Mouse (Mus musculus): Measurements from ENCODE around the gene Dyx1c1. TPM values are rescaled to one million over a fixed set of nuclear protein-coding genes. Genes with fewer than 3 reads are reported as not detected.

Dyx1c1 gene
- total RNA-seq (2014; rRNA removed; ENCODE audit: low replicate concordance): not detected in 2 replicates
- 0.47 and 0.51 TPM in 2 replicates for polyA plus RNA-seq (2015; fragmentation: Nextera tagmentation; extraction: Ambion mirVana)

- Histone ChIP-seq H3K36me3 (replicated peaks; ENCODE audit: control insufficient read depth, insufficient read depth, low read length) (no peaks in the 10 kb centered on the region), H3K27ac (ENCODE audit: low read depth) (no peak within 1 kb of the TSS; the same call in 1 of the 2 replicates), H3K4me1 (ENCODE audit: control insufficient read depth, insufficient read depth) (no peaks in the 10 kb centered on the region; the same call in 1 of the 2 replicates), H3K9ac (replicated peaks; ENCODE audit: low read depth, low read length) (peak within 1 kb of the TSS; percentile 43), H3K4me3 (ENCODE audit: low read depth, low read length) (peak within 1 kb of the TSS; percentile 58), H3K4me2 (ENCODE audit: low read depth, low read length) (peak within 1 kb of the TSS; percentile 59), H3K9me3 (replicated peaks; ENCODE audit: control insufficient read depth, low read length) (no peaks in the 10 kb centered on the region), H3K27me3 (ENCODE audit: control insufficient read depth, insufficient read depth, low read length) (no peaks in the 10 kb centered on the region)
- ATAC-seq (ENCODE audit: insufficient read depth, low read depth) (peak; percentile 92), DNase-seq (ENCODE audit: low spot score) (peak; percentile 75)
- WGBS: 3% methylated on average over 43 of the region's 43 CpGs
- TF ChIP-seq CTCF (IDR thresholded peaks at IDR 0.05; ENCODE audit: low read depth) (no peak), EP300 (IDR thresholded peaks at IDR 0.05; ENCODE audit: low read depth) (no peak)
Observed at GRCm38 (mm10) chr9:72958521-72959450, at the start of gene Dyx1c1, which contains the start of gene Gm44503. Gene Dyx1c1 (plus strand): TSS chr9:72958785. Gene Gm44503 (plus strand): TSS chr9:72958852.

DNA sequence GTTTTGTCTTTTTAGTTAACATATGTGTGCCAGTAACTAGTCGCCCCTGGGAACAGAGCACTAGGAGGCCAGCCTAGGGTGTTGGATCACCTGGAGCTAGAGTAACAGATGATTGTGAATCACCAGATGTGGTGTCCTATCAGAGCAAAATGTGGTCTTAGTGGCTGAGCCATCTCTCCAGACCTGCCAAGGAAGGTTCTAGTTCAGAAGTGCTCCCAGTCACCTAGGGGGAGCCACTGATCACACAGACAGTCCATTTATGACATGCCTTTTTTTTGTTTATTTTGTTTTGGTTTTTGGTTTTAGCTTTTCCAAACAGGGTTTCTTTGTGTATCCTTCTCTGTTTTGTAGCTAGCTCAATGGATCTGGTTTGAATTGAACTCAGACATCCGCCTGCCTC is 47.2 kb upstream of the Dyx1c1 start:
- DNase-seq (ENCODE audit: low spot score) (no peak), ATAC-seq (ENCODE audit: insufficient read depth, low read depth) (no peak)
- H3K4me3 ChIP-seq (ENCODE audit: low read depth, low read length): no peak overlapping the region
- no peaks in the 10 kb centered on the region for H3K36me3 ChIP-seq (replicated peaks; ENCODE audit: control insufficient read depth, insufficient read depth, low read length)
- no peaks in the 10 kb centered on the region for H3K9me3 ChIP-seq (replicated peaks; ENCODE audit: control insufficient read depth, low read length)
- no peak overlapping the region for H3K9ac ChIP-seq (replicated peaks; ENCODE audit: low read depth, low read length)
- TF ChIP-seq EP300 (IDR thresholded peaks at IDR 0.05; ENCODE audit: low read depth) (no peak), CTCF (IDR thresholded peaks at IDR 0.05; ENCODE audit: low read depth) (no peak)
- no peak overlapping the region for H3K4me2 ChIP-seq (ENCODE audit: low read depth, low read length)
- no peaks in the 10 kb centered on the region; the same call in 1 of the 2 replicates for H3K4me1 ChIP-seq (ENCODE audit: control insufficient read depth, insufficient read depth)
- 89% methylated on average over 2 of the region's 2 CpGs for WGBS
- no peak overlapping the region for H3K27ac ChIP-seq (ENCODE audit: low read depth)
- H3K27me3 ChIP-seq (ENCODE audit: control insufficient read depth, insufficient read depth, low read length): no peaks in the 10 kb centered on the region

GRCm38 (mm10) chr9:72913551-72913950 is 45.0 kb upstream of the Dyx1c1 start:
- Histone ChIP-seq H3K27ac (ENCODE audit: low read depth) (no peak overlapping the region), H3K9ac (replicated peaks; ENCODE audit: low read depth, low read length) (no peak overlapping the region), H3K4me1 (ENCODE audit: control insufficient read depth, insufficient read depth) (no peaks in the 10 kb centered on the region; the same call in 1 of the 2 replicates), H3K4me3 (ENCODE audit: low read depth, low read length) (peak overlapping the region; percentile 16; the same call in 1 of the 2 replicates), H3K36me3 (replicated peaks; ENCODE audit: control insufficient read depth, insufficient read depth, low read length) (no peaks in the 10 kb centered on the region), H3K4me2 (ENCODE audit: low read depth, low read length) (0 out of 2 replicates have a peak overlapping the region, but pooled peaks have one; percentile 13), H3K27me3 (ENCODE audit: control insufficient read depth, insufficient read depth, low read length) (no peaks in the 10 kb centered on the region), H3K9me3 (replicated peaks; ENCODE audit: control insufficient read depth, low read length) (no peaks in the 10 kb centered on the region)
- DNase-seq (ENCODE audit: low spot score): no peak
- TF ChIP-seq CTCF (IDR thresholded peaks at IDR 0.05; ENCODE audit: low read depth): no peak
- TF ChIP-seq EP300 (IDR thresholded peaks at IDR 0.05; ENCODE audit: low read depth): no peak
- WGBS: 64% methylated on average over 6 of the region's 6 CpGs
- ATAC-seq (ENCODE audit: insufficient read depth, low read depth): no peak

DNA sequence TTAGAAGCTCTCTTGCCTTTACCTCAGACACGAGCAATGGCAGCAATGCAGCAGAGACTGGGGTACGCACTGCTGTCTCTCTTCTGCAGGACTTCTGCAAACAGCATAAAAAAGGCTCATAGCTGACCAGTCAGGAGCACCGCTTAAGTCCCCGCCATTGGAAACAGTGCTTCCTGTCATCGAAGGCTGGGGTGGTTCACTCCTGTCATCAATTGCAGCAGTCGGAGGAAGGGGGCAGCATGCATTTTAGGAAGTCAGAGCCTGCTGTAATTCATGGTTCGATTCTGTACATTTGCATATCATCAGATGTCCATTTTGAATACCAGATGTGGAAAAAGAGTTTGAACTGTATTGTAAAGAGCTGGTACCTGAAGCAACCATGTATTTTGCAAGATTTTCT is 42.9 kb upstream of the Dyx1c1 start:
- no peaks in the 10 kb centered on the region for H3K9me3 ChIP-seq (replicated peaks; ENCODE audit: control insufficient read depth, low read length)
- no peak overlapping the region for H3K9ac ChIP-seq (replicated peaks; ENCODE audit: low read depth, low read length)
- H3K36me3 ChIP-seq (replicated peaks; ENCODE audit: control insufficient read depth, insufficient read depth, low read length): no peaks in the 10 kb centered on the region
- no peak for ATAC-seq (ENCODE audit: insufficient read depth, low read depth)
- H3K4me1 ChIP-seq (ENCODE audit: control insufficient read depth, insufficient read depth): no peaks in the 10 kb centered on the region; the same call in 1 of the 2 replicates
- TF ChIP-seq EP300 (IDR thresholded peaks at IDR 0.05; ENCODE audit: low read depth) (no peak), CTCF (IDR thresholded peaks at IDR 0.05; ENCODE audit: low read depth) (no peak)
- no peak overlapping the region for H3K27ac ChIP-seq (ENCODE audit: low read depth)
- WGBS: 29% methylated on average over 7 of the region's 7 CpGs
- H3K4me3 ChIP-seq (ENCODE audit: low read depth, low read length): no peak overlapping the region
- no peak for DNase-seq (ENCODE audit: low spot score)
- H3K4me2 ChIP-seq (ENCODE audit: low read depth, low read length): no peak overlapping the region
- H3K27me3 ChIP-seq (ENCODE audit: control insufficient read depth, insufficient read depth, low read length): no peaks in the 10 kb centered on the region

- H3K36me3 ChIP-seq (replicated peaks; ENCODE audit: control insufficient read depth, insufficient read depth, low read length): no peaks in the 10 kb centered on the region
- H3K4me2 ChIP-seq (ENCODE audit: low read depth, low read length): no peak overlapping the region
- no peak overlapping the region for H3K9ac ChIP-seq (replicated peaks; ENCODE audit: low read depth, low read length)
- H3K27me3 ChIP-seq (ENCODE audit: control insufficient read depth, insufficient read depth, low read length): 0 out of 2 replicates have a peak, but pooled peaks cover 6% of the 10 kb centered on the region
- DNase-seq (ENCODE audit: low spot score) (no peak), ATAC-seq (ENCODE audit: insufficient read depth, low read depth) (no peak)
- no peak overlapping the region for H3K4me3 ChIP-seq (ENCODE audit: low read depth, low read length)
- no peaks in the 10 kb centered on the region for H3K9me3 ChIP-seq (replicated peaks; ENCODE audit: control insufficient read depth, low read length)
- no peaks in the 10 kb centered on the region for H3K4me1 ChIP-seq (ENCODE audit: control insufficient read depth, insufficient read depth)
- no peak overlapping the region for H3K27ac ChIP-seq (ENCODE audit: low read depth)
- 93% methylated on average over 3 of the region's 3 CpGs for WGBS
- TF ChIP-seq EP300 (IDR thresholded peaks at IDR 0.05; ENCODE audit: low read depth): no peak
- no peak for TF ChIP-seq CTCF (IDR thresholded peaks at IDR 0.05; ENCODE audit: low read depth)
Observed at GRCm38 (mm10) chr9:72923068-72923467, 35.5 kb upstream of the Dyx1c1 start.
